Mouse (Mus musculus) lung, postnatal 0 days (tissue): ENCODE measurements at regions not wholly inside any gene's neighbourhood (a gene's known extent, or its start where the extent isn't known, plus 50 kb on each side); places are given as distances from the start of the nearest gene placed in this dataset.

ENCODE experiments used
- CTCF ChIP-seq: IDR thresholded peaks from 2 replicates; pipeline ENCODE4 v1.5.1; 2016; ENCODE audit warnings: antibody characterized with exemption, mild to moderate bottlenecking
- EP300 ChIP-seq: IDR thresholded peaks from 2 replicates; pipeline ENCODE4 v1.6.1; 2016; ENCODE audit warnings: antibody characterized with exemption, mild to moderate bottlenecking, control low read depth

GRCm38 (mm10) chr3:147976579-147976978 is 1013.8 kb downstream of the Adgrl2 start:
- TF ChIP-seq CTCF, result no peak
- TF ChIP-seq EP300, result no peak
